In genomic region chr5:34217756-34218155, GRCm38 (mm10) we compare ENCODE assay signal across 17 mouse cellular contexts. TPM values are rescaled to one million over a fixed set of nuclear protein-coding genes. Genes with fewer than 3 reads are reported as not detected.
A peak's percentile ranks its signal among the peaks of the same experiment; 100 is the strongest.
DNase-seq lines count a peak whose midpoint lies in the region; ATAC-seq and TF ChIP-seq lines count a peak whose summit lies in the region.
"Had no signal": no experiment of that assay in that cellular context is flagged by ENCODE, and none has a peak within 500 bp of the region (broad histone marks: within the 10 kb centered on the region; RNA-seq: fewer than 3 reads in every experiment).

No protein-coding gene starts in this region.

- no peaks in the 10 kb centered on the region for H3K9me3 ChIP-seq in forebrain, postnatal 0 days (ENCODE audit: low read length)
- no peaks in the 10 kb centered on the region for H3K9me3 ChIP-seq in forebrain, embryonic 15.5 days
- H3K9me3 ChIP-seq in lung, embryonic 16.5 days (ENCODE audit: control insufficient read depth, low read length), result no peaks in the 10 kb centered on the region
- no peaks in the 10 kb centered on the region for H3K9me3 ChIP-seq in heart, embryonic 14.5 days (ENCODE audit: control insufficient read depth, low read length)
- no peaks in the 10 kb centered on the region for H3K9me3 ChIP-seq in hindbrain, embryonic 13.5 days
- H3K9me3 ChIP-seq: hindbrain, embryonic 15.5 days; midbrain, embryonic 12.5 days had no signal

- H3K9ac ChIP-seq in forebrain, postnatal 0 days, result no peak overlapping the region
- no peak overlapping the region for H3K9ac ChIP-seq in forebrain, embryonic 15.5 days (replicated peaks)
- H3K9ac ChIP-seq in lung, embryonic 16.5 days (ENCODE audit: low read length), result peak overlapping the region; percentile 20; the same call in 1 of the 2 replicates
- no peak overlapping the region for H3K9ac ChIP-seq in heart, embryonic 14.5 days (ENCODE audit: low read length)
- no peak overlapping the region for H3K9ac ChIP-seq in hindbrain, embryonic 13.5 days
- H3K9ac ChIP-seq: hindbrain, embryonic 15.5 days; midbrain, embryonic 12.5 days had no signal

- TF ChIP-seq POLR2A in lung, adult 2 months (IDR thresholded peaks at IDR 0.05; ENCODE audit: borderline replicate concordance, extremely low read depth, low read depth, low read length), result no peak

- H3K4me3 ChIP-seq in forebrain, postnatal 0 days (ENCODE audit: low read depth, low read length), result no peak overlapping the region
- no peak overlapping the region for H3K4me3 ChIP-seq in forebrain, embryonic 15.5 days
- no peak overlapping the region for H3K4me3 ChIP-seq in lung, embryonic 16.5 days (ENCODE audit: low read length)
- no peak overlapping the region for H3K4me3 ChIP-seq in lung, adult 2 months (replicated peaks; ENCODE audit: extremely low read depth, low read depth, low read length)
- no peak overlapping the region for H3K4me3 ChIP-seq in heart, embryonic 14.5 days (ENCODE audit: control insufficient read depth in 1 of 2, insufficient read depth in 1 of 2, low read depth in 1 of 2, low read length in 2 of 2)
- H3K4me3 ChIP-seq in hindbrain, embryonic 13.5 days, result no peak overlapping the region
- H3K4me3 ChIP-seq: hindbrain, embryonic 15.5 days; midbrain, embryonic 12.5 days had no signal

- DNase-seq in forebrain, postnatal 0 days, result no peak
- DNase-seq in lung, adult 2 months, result no peak
- DNase-seq in layer of hippocampus, adult 8-10 months (ENCODE audit: low spot score in 2 of 2), result no peak
- no peak for DNase-seq in B cell, adult 2 months
- DNase-seq: gastrocnemius, postnatal 25 days; kidney, adult 2 months; kidney, postnatal 36 days; lung, postnatal 4 days; right cerebral cortex, adult 18-20 months had no signal

- H3K4me1 ChIP-seq in forebrain, postnatal 0 days (ENCODE audit: insufficient read depth), result no peaks in the 10 kb centered on the region
- no peaks in the 10 kb centered on the region for H3K4me1 ChIP-seq in forebrain, embryonic 15.5 days
- H3K4me1 ChIP-seq in lung, embryonic 16.5 days (replicated peaks; ENCODE audit: control insufficient read depth, insufficient read depth, low read length), result peaks cover 7% of the 10 kb centered on the region; the same call in 1 of the 2 replicates
- H3K4me1 ChIP-seq in lung, adult 2 months (ENCODE audit: control insufficient read depth, insufficient read depth, low read length), result no peaks in the 10 kb centered on the region
- H3K4me1 ChIP-seq in heart, embryonic 14.5 days (ENCODE audit: control insufficient read depth in 2 of 2, insufficient read depth in 2 of 2, low read length in 2 of 2), result peaks cover 23 to 40% of the 10 kb centered on the region in 2 experiments
- H3K4me1 ChIP-seq in hindbrain, embryonic 13.5 days (replicated peaks), result no peaks in the 10 kb centered on the region
- H3K4me1 ChIP-seq: hindbrain, embryonic 15.5 days; midbrain, embryonic 12.5 days had no signal

- no peaks in the 10 kb centered on the region for H3K27me3 ChIP-seq in forebrain, postnatal 0 days (ENCODE audit: insufficient read depth, low read length)
- H3K27me3 ChIP-seq in forebrain, embryonic 15.5 days, result no peaks in the 10 kb centered on the region
- H3K27me3 ChIP-seq in lung, embryonic 16.5 days (ENCODE audit: control insufficient read depth, insufficient read depth, low read depth, low read length), result no peaks in the 10 kb centered on the region
- H3K27me3 ChIP-seq in heart, embryonic 14.5 days (ENCODE audit: control insufficient read depth, insufficient read depth, low read length), result peaks cover 17% of the 10 kb centered on the region; the same call in 1 of the 2 replicates
- H3K27me3 ChIP-seq in hindbrain, embryonic 13.5 days, result no peaks in the 10 kb centered on the region
- H3K27me3 ChIP-seq: hindbrain, embryonic 15.5 days; Patski had no signal

- H3K27ac ChIP-seq in forebrain, postnatal 0 days (ENCODE audit: low read depth, low read length), result no peak overlapping the region
- H3K27ac ChIP-seq in forebrain, embryonic 15.5 days (replicated peaks), result no peak overlapping the region
- H3K27ac ChIP-seq in lung, embryonic 16.5 days (ENCODE audit: low read length), result peak overlapping the region; percentile 13; the same call in 1 of the 2 replicates
- H3K27ac ChIP-seq in heart, embryonic 14.5 days (replicated peaks in 1 of 2; ENCODE audit: control insufficient read depth in 1 of 2, insufficient read depth in 1 of 2, low read depth in 2 of 2, low read length in 2 of 2), result peak overlapping the region; percentile 50 to 51; a peak in 3 of 4 replicates
- no peak overlapping the region for H3K27ac ChIP-seq in hindbrain, embryonic 13.5 days
- H3K27ac ChIP-seq: hindbrain, embryonic 15.5 days; midbrain, embryonic 12.5 days had no signal

- H3K36me3 ChIP-seq in forebrain, postnatal 0 days (ENCODE audit: insufficient read depth), result no peaks in the 10 kb centered on the region
- no peaks in the 10 kb centered on the region for H3K36me3 ChIP-seq in forebrain, embryonic 15.5 days
- H3K36me3 ChIP-seq in lung, embryonic 16.5 days (ENCODE audit: control insufficient read depth, insufficient read depth, low read length), result no peaks in the 10 kb centered on the region
- H3K36me3 ChIP-seq in heart, embryonic 14.5 days (ENCODE audit: control insufficient read depth, insufficient read depth, low read length), result no peaks in the 10 kb centered on the region
- H3K36me3 ChIP-seq in hindbrain, embryonic 13.5 days, result no peaks in the 10 kb centered on the region
- H3K36me3 ChIP-seq: hindbrain, embryonic 15.5 days; midbrain, embryonic 12.5 days had no signal

- no peak for TF ChIP-seq CTCF in forebrain, postnatal 0 days (IDR thresholded peaks at IDR 0.05; ENCODE audit: low read depth)
- TF ChIP-seq CTCF in lung, adult 2 months (IDR thresholded peaks at IDR 0.05; ENCODE audit: insufficient read depth, low read length), result no peak

- H3K4me2 ChIP-seq in forebrain, postnatal 0 days (ENCODE audit: low read depth), result no peak overlapping the region
- no peak overlapping the region for H3K4me2 ChIP-seq in forebrain, embryonic 15.5 days (replicated peaks)
- no peak overlapping the region for H3K4me2 ChIP-seq in lung, embryonic 16.5 days (ENCODE audit: low read depth, low read length)
- H3K4me2 ChIP-seq in heart, embryonic 14.5 days (ENCODE audit: low read length), result peak overlapping the region; percentile 40
- H3K4me2 ChIP-seq in hindbrain, embryonic 13.5 days, result no peak overlapping the region
- H3K4me2 ChIP-seq: hindbrain, embryonic 15.5 days; liver, embryonic 11.5 days; midbrain, embryonic 12.5 days had no signal

- 73% methylated on average over 9 of the region's 9 CpGs for WGBS in forebrain, postnatal 0 days
- WGBS in forebrain, embryonic 15.5 days, result 67% methylated on average over 9 of the region's 9 CpGs
- 28% methylated on average over 9 of the region's 9 CpGs for WGBS in lung, embryonic 16.5 days
- WGBS in lung, adult 2 months, result 44% methylated on average over 9 of the region's 9 CpGs
- 9% methylated on average over 9 of the region's 9 CpGs for WGBS in heart, embryonic 14.5 days
- WGBS in hindbrain, embryonic 13.5 days, result 69% methylated on average over 9 of the region's 9 CpGs

- peak; percentile 50 for ATAC-seq in forebrain, postnatal 0 days
- no peak for ATAC-seq in forebrain, embryonic 15.5 days (replicated peaks)
- ATAC-seq in lung, embryonic 16.5 days (ENCODE audit: low read depth), result peak; percentile 59
- peak; percentile 81 for ATAC-seq in heart, embryonic 14.5 days (ENCODE audit: insufficient number of reproducible peaks, insufficient read depth, low FRiP score, low read depth)
- ATAC-seq in hindbrain, embryonic 13.5 days (ENCODE audit: low FRiP score), result no peak
- ATAC-seq: Patski had no signal

RNA-seq across cellular contexts. Expression of gene Mxd4, which starts 30.2 kb away (rescaled TPM):
- total RNA-seq in forebrain, postnatal 0 days (2014; rRNA removed), result 75.9 and 88.9 TPM in 2 replicates
- 18.1 and 23.7 TPM in 2 replicates for polyA plus RNA-seq in forebrain, postnatal 0 days (2015; fragmentation: Nextera tagmentation; extraction: Ambion mirVana)
- polyA plus RNA-seq in forebrain, embryonic 15.5 days (2015; fragmentation: Nextera tagmentation; extraction: Ambion mirVana), result 40.5 and 44.5 TPM in 2 replicates
- polyA plus RNA-seq in lung, embryonic 16.5 days (2015; fragmentation: Nextera tagmentation; extraction: Ambion mirVana), result 57.4 and 61.1 TPM in 2 replicates
- 318 and 340 TPM in 2 replicates for polyA plus RNA-seq in lung, adult 2 months (2012; rRNA removed)
- 33.2 and 34.2 TPM in 2 replicates for polyA plus RNA-seq in heart, embryonic 14.5 days (2014; fragmentation: Nextera tagmentation; extraction: Ambion mirVana)
- total RNA-seq in layer of hippocampus, adult 8-10 months (2022), result 10 to 100 TPM; 72.5 to 84.4 (median 76.7) TPM
- 33.5 and 33.6 TPM in 2 replicates for polyA plus RNA-seq in hindbrain, embryonic 13.5 days (2015; fragmentation: Nextera tagmentation; extraction: Ambion mirVana)

RNA-seq across cellular contexts. Expression of gene Haus3, which starts 48.4 kb away (rescaled TPM):
- 6.0 and 11.4 TPM in 2 replicates for total RNA-seq in forebrain, postnatal 0 days (2014; rRNA removed)
- polyA plus RNA-seq in forebrain, postnatal 0 days (2015; fragmentation: Nextera tagmentation; extraction: Ambion mirVana), result 7.9 and 9.1 TPM in 2 replicates
- polyA plus RNA-seq in forebrain, embryonic 15.5 days (2015; fragmentation: Nextera tagmentation; extraction: Ambion mirVana), result 19.1 and 20.9 TPM in 2 replicates
- 38.1 and 40.7 TPM in 2 replicates for polyA plus RNA-seq in lung, embryonic 16.5 days (2015; fragmentation: Nextera tagmentation; extraction: Ambion mirVana)
- polyA plus RNA-seq in lung, adult 2 months (2012; rRNA removed), result 0.46 and 0.49 TPM in 2 replicates
- 18.4 and 20.0 TPM in 2 replicates for polyA plus RNA-seq in heart, embryonic 14.5 days (2014; fragmentation: Nextera tagmentation; extraction: Ambion mirVana)
- 10 to 100 TPM in 1 of 4 experiments, 1 to 10 TPM in 3; 6.0 to 11.1 (median 6.8) TPM for total RNA-seq in layer of hippocampus, adult 8-10 months (2022)
- 19.0 and 19.7 TPM in 2 replicates for polyA plus RNA-seq in hindbrain, embryonic 13.5 days (2015; fragmentation: Nextera tagmentation; extraction: Ambion mirVana)

RNA-seq across cellular contexts. Expression of gene Poln, which starts 48.5 kb away (rescaled TPM):
- total RNA-seq in forebrain, postnatal 0 days (2014; rRNA removed), result 0.05 and 0.15 TPM in 2 replicates
- 0.13 and 0.48 TPM in 2 replicates for polyA plus RNA-seq in forebrain, postnatal 0 days (2015; fragmentation: Nextera tagmentation; extraction: Ambion mirVana)
- polyA plus RNA-seq in forebrain, embryonic 15.5 days (2015; fragmentation: Nextera tagmentation; extraction: Ambion mirVana), result 0.19 and 0.34 TPM in 2 replicates
- 1.0 and 1.8 TPM in 2 replicates for polyA plus RNA-seq in lung, embryonic 16.5 days (2015; fragmentation: Nextera tagmentation; extraction: Ambion mirVana)
- 0.77 and 1.4 TPM in 2 replicates for polyA plus RNA-seq in lung, adult 2 months (2012; rRNA removed)
- polyA plus RNA-seq in heart, embryonic 14.5 days (2014; fragmentation: Nextera tagmentation; extraction: Ambion mirVana), result 0.47 and 1.0 TPM in 2 replicates
- total RNA-seq in layer of hippocampus, adult 8-10 months (2022), result 1 to 10 TPM in 3 of 4 experiments, under 1 TPM in 1; 0.73 to 1.3 (median 1.1) TPM
- 0.14 and 0.28 TPM in 2 replicates for polyA plus RNA-seq in hindbrain, embryonic 13.5 days (2015; fragmentation: Nextera tagmentation; extraction: Ambion mirVana)

Comparison
In these comparisons a context has a peak if more than half of its experiments do, and no peak if none do; other contexts are left out.
1. ATAC-seq: peak in forebrain, postnatal 0 days (single experiment), lung, embryonic 16.5 days (single experiment) and heart, embryonic 14.5 days (single experiment); none in forebrain, embryonic 15.5 days (single experiment) and hindbrain, embryonic 13.5 days (single experiment).
2. H3K27ac ChIP-seq: peak in lung, embryonic 16.5 days (single experiment) and heart, embryonic 14.5 days (2 of 2); none in forebrain, postnatal 0 days (single experiment), forebrain, embryonic 15.5 days (single experiment) and hindbrain, embryonic 13.5 days (single experiment).